Mouse (Mus musculus) heart, embryonic 11.5 days (tissue): ENCODE measurements around the gene Usp42. TPM values are rescaled to one million over a fixed set of nuclear protein-coding genes. Genes with fewer than 3 reads are reported as not detected.

Experiments
- ATAC-seq: fragments of 200-750 bp; cut with Nextera tagmentation; replicated peaks from 2 replicates; pipeline ENCODE4 v1.8.0; 2017; ENCODE audit warnings: moderate library complexity; ENCODE audit not compliant: insufficient number of reproducible peaks, low FRiP score, low TSS enrichment
- H3K27ac ChIP-seq: fragments of 300-500 bp; sonication (generic); 2 replicates; pipeline ENCODE4 v1.5.1; 2014; ENCODE audit warnings: mild to moderate bottlenecking, low read depth, low read length
- H3K27me3 ChIP-seq: fragments of 300-500 bp; sonication (generic); 2 replicates; pipeline ENCODE4 v1.6.1; 2014; ENCODE audit warnings: mild to moderate bottlenecking, low read length, mixed read lengths; ENCODE audit not compliant: control insufficient read depth, insufficient read depth
- H3K36me3 ChIP-seq: fragments of 300-500 bp; sonication (generic); 2 replicates; pipeline ENCODE4 v1.6.1; 2014; ENCODE audit warnings: mild to moderate bottlenecking, low read length, moderate library complexity, mixed read lengths; ENCODE audit not compliant: control insufficient read depth, insufficient read depth
- H3K4me1 ChIP-seq: fragments of 300-500 bp; sonication (generic); 2 replicates; pipeline ENCODE4 v1.6.1; 2014; ENCODE audit warnings: low read length; ENCODE audit not compliant: control insufficient read depth, insufficient read depth
- H3K4me2 ChIP-seq: fragments of 300-500 bp; sonication (generic); 2 replicates; pipeline ENCODE4 v1.6.1; 2014; ENCODE audit warnings: mild to moderate bottlenecking, moderate library complexity
- H3K4me3 ChIP-seq: fragments of 300-500 bp; sonication (generic); 2 replicates; pipeline ENCODE4 v1.5.1; 2014; ENCODE audit warnings: low read depth, low read length
- H3K9ac ChIP-seq: fragments of 300-500 bp; sonication (generic); 2 replicates; pipeline ENCODE4 v1.6.1; 2014; ENCODE audit warnings: mild to moderate bottlenecking, low read depth, low read length, moderate library complexity
- H3K9me3 ChIP-seq: fragments of 300-500 bp; sonication (generic); replicated peaks from 2 replicates; pipeline ENCODE4 v1.6.1; 2016; ENCODE audit warnings: low read length; ENCODE audit not compliant: control insufficient read depth
- WGBS: fragments of 180-500 bp; shearing (Covaris S2); extraction: QIAGEN DNeasy Blood & Tissue Kit; methylation state at CpG from one replicate; pipeline ENCODE4 v1.1.7; 2014; ENCODE audit not compliant: insufficient replicate concordance; 5-methylcytosine and 5-hydroxymethylcytosine counted together
- polyA plus RNA-seq: library from polyadenylated mRNA; unstranded; fragments of >200 nt; fragmentation: Nextera tagmentation; extraction: Ambion mirVana; gene quantifications from 2 replicates; pipeline ENCODE4 v1.2.1, GENCODE M21; 2014

Usp42 gene
- polyA plus RNA-seq, 1 experiment from 2014 or later, result 14.3 TPM

GRCm38 (mm10) chr5:143700247-143700646 is 31.8 kb downstream of the Usp42 start:
- no peak overlapping the region for H3K4me2 ChIP-seq

DNA sequence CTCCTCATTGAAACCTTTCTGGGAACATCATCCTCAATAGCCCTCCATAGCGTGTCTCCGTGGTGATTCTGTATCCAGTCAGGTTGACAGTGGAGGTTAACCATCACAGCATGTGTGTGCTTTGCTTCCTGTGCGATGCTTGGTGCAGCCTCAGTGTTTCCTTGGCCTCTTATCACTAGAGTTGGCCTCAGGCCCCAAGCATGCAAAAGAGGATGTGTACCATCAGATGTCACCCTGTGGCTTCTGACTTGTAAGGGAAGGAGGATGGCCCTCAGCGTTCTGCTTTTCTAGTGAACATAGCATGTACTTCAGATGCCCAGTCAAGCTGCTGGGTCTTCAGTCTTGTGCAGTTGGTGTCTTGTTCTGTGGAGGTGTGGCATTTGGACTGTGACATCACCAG is 33.6 kb downstream of the Usp42 start:
- Histone ChIP-seq H3K4me2 (no peak overlapping the region), H3K27me3 (no peaks in the 10 kb centered on the region), H3K4me1 (no peaks in the 10 kb centered on the region), H3K9ac (no peak overlapping the region), H3K27ac (no peak overlapping the region), H3K9me3 (no peaks in the 10 kb centered on the region), H3K4me3 (no peak overlapping the region), H3K36me3 (peaks cover 13% of the 10 kb centered on the region; the same call in 1 of the 2 replicates)
- 83% methylated on average over 4 of the region's 4 CpGs for WGBS
- no peak for ATAC-seq

More at GRCm38 (mm10) chr5:143700247-143700646, 31.8 kb downstream of the Usp42 start:
- H3K9me3 ChIP-seq, result no peaks in the 10 kb centered on the region
- H3K27me3 ChIP-seq, result no peaks in the 10 kb centered on the region
- no peak overlapping the region for H3K27ac ChIP-seq
- no peak overlapping the region for H3K4me3 ChIP-seq
- no peak overlapping the region for H3K9ac ChIP-seq
- peaks cover 13% of the 10 kb centered on the region; the same call in 1 of the 2 replicates for H3K36me3 ChIP-seq
- no peak for ATAC-seq
- WGBS, result 79% methylated on average over 5 of the region's 5 CpGs
- H3K4me1 ChIP-seq, result peaks cover 5% of the 10 kb centered on the region

- peaks cover 4% of the 10 kb centered on the region; the same call in 1 of the 2 replicates for H3K36me3 ChIP-seq
- 59% methylated on average over 3 of the region's 3 CpGs for WGBS
These were observed 35.8 kb downstream of the Usp42 start for GRCm38 (mm10) chr5:143696323-143696722.

DNA sequence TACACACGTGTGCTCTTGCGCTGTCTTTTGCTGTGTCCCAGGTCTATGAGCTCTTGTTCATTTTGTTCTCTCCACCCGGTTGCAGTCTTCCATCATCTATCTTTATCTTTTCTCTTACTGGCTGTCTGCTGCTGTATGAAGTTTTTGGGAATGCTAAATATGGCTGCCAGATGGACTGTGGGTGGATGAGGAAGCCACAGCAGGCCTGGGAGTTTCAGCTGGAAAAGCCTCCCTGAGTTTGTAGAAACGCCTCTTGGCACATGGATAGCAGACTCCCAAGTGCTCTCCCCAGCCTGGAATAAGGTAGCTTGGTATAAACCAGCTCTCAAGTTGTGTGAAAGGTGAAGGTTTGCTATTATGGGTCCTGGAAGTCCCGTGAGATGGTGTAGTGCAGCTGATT is 41.2 kb downstream of the Usp42 start:
- Histone ChIP-seq H3K9ac (no peak overlapping the region), H3K4me1 (no peaks in the 10 kb centered on the region), H3K9me3 (no peaks in the 10 kb centered on the region), H3K36me3 (peaks cover 5% of the 10 kb centered on the region; the same call in 1 of the 2 replicates), H3K4me3 (no peak overlapping the region), H3K27me3 (no peaks in the 10 kb centered on the region), H3K27ac (no peak overlapping the region), H3K4me2 (no peak overlapping the region)
- ATAC-seq, result no peak
- 92% methylated on average over 5 of the region's 5 CpGs for WGBS

More at GRCm38 (mm10) chr5:143696323-143696722, 35.8 kb downstream of the Usp42 start:
- no peak overlapping the region for H3K4me3 ChIP-seq
- H3K4me2 ChIP-seq, result no peak overlapping the region
- H3K9ac ChIP-seq, result no peak overlapping the region
- no peaks in the 10 kb centered on the region for H3K4me1 ChIP-seq
- H3K9me3 ChIP-seq, result no peaks in the 10 kb centered on the region
- no peaks in the 10 kb centered on the region for H3K27me3 ChIP-seq
- ATAC-seq, result no peak
- H3K27ac ChIP-seq, result no peak overlapping the region

- H3K4me2 ChIP-seq, result no peak overlapping the region
- no peak for ATAC-seq
- H3K4me3 ChIP-seq, result no peak overlapping the region
- H3K9me3 ChIP-seq, result no peaks in the 10 kb centered on the region
- no peak overlapping the region for H3K9ac ChIP-seq
- H3K4me1 ChIP-seq, result no peaks in the 10 kb centered on the region
- H3K27ac ChIP-seq, result no peak overlapping the region
- 86% methylated on average over 9 of the region's 9 CpGs for WGBS
- H3K36me3 ChIP-seq, result peaks cover 5% of the 10 kb centered on the region; the same call in 1 of the 2 replicates
- H3K27me3 ChIP-seq, result no peaks in the 10 kb centered on the region
These were observed 41.7 kb downstream of the Usp42 start for GRCm38 (mm10) chr5:143690392-143690791.

DNA sequence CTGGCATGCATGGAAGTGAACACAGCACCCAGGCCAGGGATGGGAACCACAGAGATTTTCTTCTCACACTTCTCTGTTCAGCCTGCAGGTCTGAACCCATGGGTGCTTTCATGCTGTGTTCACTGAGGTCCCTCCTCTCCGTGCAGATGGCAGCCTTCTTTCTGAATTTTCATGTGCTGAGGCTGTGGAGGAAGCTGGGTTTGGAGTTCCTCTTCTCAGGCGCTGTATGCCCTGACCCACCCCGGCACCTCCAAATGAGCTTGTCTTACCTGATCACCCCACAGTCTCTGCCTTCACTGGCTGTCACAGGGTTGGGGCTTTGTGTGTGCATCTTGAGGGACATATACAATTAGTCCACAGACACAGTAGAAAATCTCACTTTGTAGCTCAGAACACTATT is 44.5 kb downstream of the Usp42 start:
- Histone ChIP-seq H3K4me3 (no peak overlapping the region), H3K27ac (no peak overlapping the region), H3K27me3 (no peaks in the 10 kb centered on the region), H3K9me3 (no peaks in the 10 kb centered on the region), H3K4me2 (no peak overlapping the region), H3K9ac (no peak overlapping the region), H3K4me1 (peaks cover 7% of the 10 kb centered on the region), H3K36me3 (peaks cover 5% of the 10 kb centered on the region; the same call in 1 of the 2 replicates)
- no peak for ATAC-seq
- WGBS, result 91% methylated on average over 3 of the region's 3 CpGs

DNA sequence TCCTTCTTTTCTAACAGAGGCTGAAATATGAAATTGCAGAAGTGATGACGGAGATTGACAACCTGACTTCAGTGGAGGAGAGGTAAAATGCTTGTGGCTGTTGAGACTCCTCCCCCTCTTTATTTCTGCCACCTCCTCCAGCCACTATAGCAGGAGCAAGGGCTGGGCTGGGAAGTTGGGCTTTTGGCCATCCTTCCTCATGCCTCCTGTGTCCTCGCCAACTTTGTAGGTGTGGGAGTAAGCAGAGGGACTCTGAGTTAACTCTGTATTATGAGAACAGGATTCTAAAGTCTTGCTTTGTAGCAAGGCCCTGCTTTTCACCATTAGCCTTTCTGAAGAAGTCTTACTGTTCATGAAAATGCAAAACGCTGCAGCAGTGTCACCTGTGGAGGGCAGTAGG is 45.6 kb downstream of the Usp42 start:
- no peak overlapping the region for H3K4me3 ChIP-seq
- no peaks in the 10 kb centered on the region for H3K27me3 ChIP-seq
- H3K9ac ChIP-seq, result no peak overlapping the region
- H3K9me3 ChIP-seq, result no peaks in the 10 kb centered on the region
- no peak for ATAC-seq
- no peak overlapping the region for H3K27ac ChIP-seq
- 90% methylated on average over 3 of the region's 3 CpGs for WGBS
- H3K36me3 ChIP-seq, result peaks cover 5% of the 10 kb centered on the region; the same call in 1 of the 2 replicates
- H3K4me1 ChIP-seq, result peaks cover 7% of the 10 kb centered on the region
- no peak overlapping the region for H3K4me2 ChIP-seq

GRCm38 (mm10) chr5:143684911-143685390 is 47.1 kb downstream of the Usp42 start:
- Histone ChIP-seq H3K4me3 (no peak overlapping the region), H3K36me3 (peaks cover 5% of the 10 kb centered on the region; the same call in 1 of the 2 replicates), H3K4me1 (peaks cover 7% of the 10 kb centered on the region), H3K27me3 (no peaks in the 10 kb centered on the region), H3K27ac (no peak overlapping the region), H3K9me3 (no peaks in the 10 kb centered on the region), H3K4me2 (no peak overlapping the region), H3K9ac (no peak overlapping the region)
- 85% methylated on average over 8 of the region's 8 CpGs for WGBS
- no peak for ATAC-seq

- 82% methylated on average over 6 of the region's 6 CpGs for WGBS
- no peaks in the 10 kb centered on the region for H3K27me3 ChIP-seq
- no peak overlapping the region for H3K27ac ChIP-seq
- ATAC-seq, result no peak
- H3K36me3 ChIP-seq, result peaks cover 5% of the 10 kb centered on the region; the same call in 1 of the 2 replicates
- H3K4me3 ChIP-seq, result no peak overlapping the region
- no peaks in the 10 kb centered on the region for H3K9me3 ChIP-seq
- no peak overlapping the region; the same call in 1 of the 2 replicates for H3K9ac ChIP-seq
- peaks cover 10% of the 10 kb centered on the region for H3K4me1 ChIP-seq
- no peak overlapping the region for H3K4me2 ChIP-seq
These were observed 48.4 kb downstream of the Usp42 start for GRCm38 (mm10) chr5:143683696-143684095.
